Mouse (Mus musculus) gastrocnemius, postnatal 4 days (tissue): ENCODE results near the gene Zbed6. TPM values are rescaled to one million over a fixed set of nuclear protein-coding genes. Genes with fewer than 3 reads are reported as not detected.

Experiments used
- total RNA-seq, 2 experiments: library from RNA; stranded (reverse); gene quantifications; 2 replicates each; pipeline ENCODE4 v1.2.3; 2021

Zbed6 gene
- total RNA-seq, 2 experiments from 2014 or later: 25.1 to 25.5 TPM

Other genes starting within 250 kb of the Zbed6 start
- 10 to 100 TPM; 18.1 to 19.3 TPM for gene Sox13, start 236.5 kb downstream of the Zbed6 start, total RNA-seq
- 100 to 1,000 TPM; 115 to 123 TPM for gene Snrpe, start 50.6 kb downstream of the Zbed6 start, total RNA-seq
- 10 to 100 TPM; 49.2 to 59.8 TPM for gene Gm38394, start 433 bp upstream of the Zbed6 start, total RNA-seq
- under 1 TPM; 0.34 to 0.56 TPM for gene Lax1, start 29.2 kb upstream of the Zbed6 start, total RNA-seq
- gene Atp2b4, start 140.2 kb upstream of the Zbed6 start, total RNA-seq: 10 to 100 TPM; 44.7 to 48.8 TPM
- under 1 TPM; 0.22 to 0.49 TPM for gene Optc, start 247.1 kb upstream of the Zbed6 start, total RNA-seq